Mouse (Mus musculus) splenic B cell, adult 2 months (primary cell): ENCODE data around the gene Spem2.
"Not testable (repeated sequence)": the region's sequence is repeated elsewhere in the genome, so short reads cannot be mapped to it uniquely, and the experiment has no call there.

Experiments used
- DNase-seq: peaks from one replicate; pipeline ENCODE4 v3.0.0-alpha.2; 2011; ENCODE audit warnings: low read depth, low spot score
- H3K27me3 ChIP-seq: 2 replicates; pipeline ENCODE4 v1.6.1; 2012; ENCODE audit warnings: mild to moderate bottlenecking, low read length, moderate library complexity, mixed read lengths; ENCODE audit not compliant: control insufficient read depth, poor library complexity, insufficient read depth, severe bottlenecking
- H3K36me3 ChIP-seq: 2 replicates; pipeline ENCODE4 v1.6.1; 2012; ENCODE audit warnings: mild to moderate bottlenecking, low read length, moderate library complexity, mixed read lengths; ENCODE audit not compliant: control insufficient read depth, poor library complexity, insufficient read depth, severe bottlenecking

The Spem2 gene

DNA sequence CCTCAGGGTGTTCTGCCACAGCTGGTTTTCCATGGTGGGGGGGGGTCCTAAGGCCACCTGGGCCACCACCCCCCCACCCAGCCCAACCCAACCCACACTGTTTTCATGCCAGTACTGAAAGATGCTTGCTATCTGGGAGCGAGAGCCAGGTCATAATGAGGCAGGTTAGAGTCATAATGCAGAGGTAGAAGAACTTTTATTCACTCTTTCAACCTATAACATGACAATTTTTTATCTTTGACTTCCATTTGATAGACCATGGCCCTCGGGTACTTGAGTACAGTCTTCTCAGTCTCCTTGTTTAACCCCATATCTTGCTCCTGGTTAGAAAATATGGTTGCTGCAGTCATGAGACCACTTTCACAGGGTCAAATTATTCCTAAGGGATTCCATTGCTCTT, at the start of gene Spem2:
Gene Spem2, minus strand, starts transcription at position 101 of the 400 bp plus-strand sequence.
- no peak for DNase-seq
- H3K36me3 ChIP-seq, result no peaks in the 10 kb centered on the region

DNA sequence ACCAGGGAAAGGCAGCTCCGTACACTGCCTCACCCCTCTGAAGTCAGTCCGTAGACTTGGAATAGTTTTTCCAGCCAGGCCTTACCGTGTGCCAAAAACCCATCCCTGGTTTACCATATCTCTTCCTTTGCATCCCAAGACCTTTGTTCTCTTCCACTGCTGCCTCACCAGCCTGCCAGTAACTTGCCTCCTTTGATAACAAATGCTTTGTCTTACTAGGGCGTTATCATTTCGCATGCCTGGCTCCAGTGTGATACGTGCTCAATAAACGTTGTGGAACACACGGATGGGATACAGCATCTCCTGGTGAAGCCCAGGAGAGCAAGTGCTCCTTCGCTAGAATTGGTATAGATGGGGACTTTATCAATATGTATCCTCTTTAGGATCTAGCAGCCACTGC, 49.1 kb upstream of the Spem2 start:
- DNase-seq, result no peak
- H3K27me3 ChIP-seq, result no peaks in the 10 kb centered on the region
- H3K36me3 ChIP-seq, result no peaks in the 10 kb centered on the region

More for the DNA sequence above, at the start of gene Spem2:
- no peaks in the 10 kb centered on the region for H3K27me3 ChIP-seq

DNA sequence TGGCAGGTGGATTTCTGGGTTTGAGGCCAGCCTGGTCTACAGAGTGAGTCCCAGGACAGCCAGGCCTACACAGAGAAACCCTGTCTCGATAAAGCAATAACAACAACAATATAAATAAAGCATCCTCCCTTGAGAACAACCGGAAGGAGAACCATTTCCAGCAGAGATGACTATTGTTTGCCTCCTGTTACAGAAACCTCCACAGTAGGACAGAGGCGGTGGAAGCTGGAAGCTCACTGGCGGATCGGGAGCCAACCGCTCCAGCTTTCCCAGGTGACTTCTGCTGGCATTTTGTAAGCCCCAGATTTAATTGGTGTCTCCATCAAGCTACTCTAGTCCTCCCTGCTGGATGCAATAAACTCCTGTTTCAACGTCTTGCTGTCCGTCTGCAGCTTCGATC, 47.3 kb upstream of the Spem2 start:
- Histone ChIP-seq H3K27me3 (no peaks in the 10 kb centered on the region), H3K36me3 (no peaks in the 10 kb centered on the region)
- no peak for DNase-seq

DNA sequence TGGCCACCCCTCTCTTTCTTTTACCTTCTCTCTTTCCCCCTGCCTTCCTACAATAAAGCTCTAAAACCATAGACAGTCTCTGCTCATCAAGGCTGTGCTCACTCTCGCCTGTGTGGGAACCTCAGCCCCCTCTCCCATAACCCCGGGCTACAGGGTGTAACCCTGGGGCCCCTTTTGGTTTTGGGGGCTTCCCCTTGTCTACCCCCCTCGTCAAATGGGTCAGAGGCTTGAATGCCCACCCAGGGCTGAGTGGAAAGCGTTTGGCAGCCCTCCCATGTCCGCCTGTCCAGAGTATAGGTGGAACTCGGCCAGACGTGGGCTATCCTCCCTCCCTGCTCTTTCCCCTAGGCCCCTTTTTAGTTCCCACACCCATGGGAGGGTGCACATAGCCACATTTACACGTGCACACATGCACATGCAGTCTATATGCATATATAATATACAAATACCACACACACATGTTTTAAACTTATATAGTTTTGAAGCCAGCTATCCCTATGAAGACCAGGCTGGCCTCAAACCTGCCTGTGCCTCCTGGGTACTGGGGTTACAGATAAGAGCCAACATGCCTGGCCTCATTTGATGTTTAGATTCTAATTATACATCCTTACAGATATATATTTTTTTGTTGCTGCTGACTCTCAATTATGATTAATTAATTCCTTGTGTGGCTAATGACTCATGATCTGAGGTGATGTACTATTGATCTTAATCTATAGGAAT, 46.0 kb upstream of the Spem2 start:
- Histone ChIP-seq H3K27me3 (no peaks in the 10 kb centered on the region), H3K36me3 (no peaks in the 10 kb centered on the region)
- DNase-seq, result no peak

DNA sequence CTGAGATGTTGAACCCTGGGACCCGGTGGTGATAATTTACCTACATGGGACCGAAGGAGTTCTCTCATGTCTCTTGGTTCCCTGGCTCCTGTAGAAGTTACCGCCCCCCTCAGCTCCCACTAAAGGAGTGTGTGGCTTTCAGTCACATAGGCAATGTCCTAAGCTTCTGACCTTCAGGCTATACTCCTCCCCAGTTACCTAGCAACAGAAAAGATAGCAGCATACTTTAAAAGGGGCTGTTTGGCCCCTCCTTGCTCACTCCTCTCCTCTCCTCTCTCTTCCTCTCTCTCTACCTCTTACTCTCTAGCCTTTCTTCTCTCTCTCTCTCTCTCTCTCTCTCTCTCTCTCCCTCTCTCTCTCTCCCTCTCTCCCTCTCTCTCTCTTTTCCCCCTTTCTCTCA, 45.5 kb upstream of the Spem2 start:
- not testable (repeated sequence) for DNase-seq, H3K36me3 ChIP-seq, H3K27me3 ChIP-seq

DNA sequence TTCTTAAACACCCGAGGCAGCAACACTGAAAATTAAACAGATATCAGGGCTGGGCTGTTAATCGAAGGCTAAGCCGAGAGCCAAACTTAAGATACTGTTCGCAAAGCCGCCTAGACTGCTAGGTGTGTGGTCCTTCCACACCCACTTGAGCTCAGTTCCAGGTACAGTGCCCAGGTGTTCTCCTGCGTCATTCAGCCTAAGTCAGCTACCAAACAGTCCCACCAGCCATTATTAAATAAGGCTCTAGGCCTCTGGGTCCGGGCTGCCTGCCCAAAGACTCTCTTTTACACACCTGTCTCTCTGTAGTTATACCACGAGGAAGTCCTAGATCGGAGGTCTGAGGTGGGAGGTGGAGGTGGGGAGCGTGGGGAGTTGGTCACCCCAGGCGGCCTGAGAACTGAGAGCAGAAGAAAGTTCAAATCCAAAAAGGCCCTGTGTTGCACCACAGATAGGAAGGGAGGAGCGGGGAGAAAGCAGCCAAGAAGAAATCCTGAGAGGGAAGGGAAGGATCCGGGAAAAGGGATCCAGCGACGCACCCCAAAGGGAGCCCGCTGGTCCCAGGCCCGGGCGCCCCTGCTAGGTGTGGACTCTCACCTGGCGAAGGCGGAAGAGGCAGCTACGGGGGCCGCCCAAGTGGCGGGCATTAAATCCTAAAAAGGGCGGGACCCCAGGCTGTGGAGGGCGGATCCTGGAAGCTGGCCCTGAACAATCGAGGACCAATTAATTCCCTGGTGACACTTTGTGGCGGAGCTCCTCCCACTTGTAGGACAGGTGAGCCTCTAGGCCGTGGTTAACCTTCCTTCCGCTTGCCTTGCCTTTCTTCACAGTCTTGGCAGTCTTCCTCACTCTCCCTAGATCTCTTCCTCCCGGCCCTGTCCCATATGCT, 40.1 kb upstream of the Spem2 start, which contains the start of gene Tnk1:
Gene Tnk1, minus strand, starts transcription at position 618 of the 886 bp plus-strand sequence.
- DNase-seq, result no peak
- Histone ChIP-seq H3K36me3 (no peaks in the 10 kb centered on the region), H3K27me3 (no peaks in the 10 kb centered on the region)

DNA sequence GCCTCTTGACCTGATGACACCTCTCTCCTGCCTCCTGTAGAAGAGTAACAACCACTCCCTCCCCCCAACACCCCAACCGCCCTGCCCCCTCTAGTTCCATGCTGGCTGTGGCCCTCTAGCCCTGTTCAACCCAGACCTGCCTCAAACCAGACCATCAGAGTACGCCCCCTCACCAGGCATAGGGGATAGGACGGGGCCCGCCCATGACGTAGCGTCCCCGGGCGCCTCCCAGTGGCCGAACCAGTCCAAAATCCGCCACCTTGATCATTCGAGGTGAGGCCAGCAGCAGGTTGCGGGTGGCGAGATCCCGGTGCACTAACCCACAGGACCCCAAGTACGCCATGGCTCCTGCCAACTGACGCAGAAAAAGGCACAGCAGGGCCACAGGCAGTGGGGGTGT, 37.1 kb upstream of the Spem2 start:
- no peaks in the 10 kb centered on the region for H3K27me3 ChIP-seq
- peak; percentile 71 for DNase-seq
- no peaks in the 10 kb centered on the region for H3K36me3 ChIP-seq

DNA sequence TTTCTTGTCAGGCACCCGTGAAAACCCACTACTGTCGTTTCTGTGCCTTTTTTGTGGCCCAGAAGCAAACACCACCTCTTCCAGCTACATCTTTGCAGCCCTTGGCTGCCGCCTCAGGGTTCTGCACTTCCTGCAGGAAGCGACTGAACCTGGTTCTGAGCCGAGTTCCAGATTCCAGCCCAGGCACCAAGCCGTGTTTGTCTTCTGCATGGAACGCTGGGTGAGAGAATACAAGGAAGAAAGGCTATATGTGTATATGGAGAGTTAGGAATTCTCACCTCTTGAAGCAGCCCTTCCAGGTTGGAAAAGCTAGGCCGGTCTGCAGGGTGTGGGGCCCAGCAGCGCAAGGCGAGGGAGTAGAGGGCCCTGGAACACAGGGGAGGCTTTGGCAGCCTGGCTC, 36.4 kb upstream of the Spem2 start:
- no peak for DNase-seq
- Histone ChIP-seq H3K27me3 (no peaks in the 10 kb centered on the region), H3K36me3 (no peaks in the 10 kb centered on the region)

DNA sequence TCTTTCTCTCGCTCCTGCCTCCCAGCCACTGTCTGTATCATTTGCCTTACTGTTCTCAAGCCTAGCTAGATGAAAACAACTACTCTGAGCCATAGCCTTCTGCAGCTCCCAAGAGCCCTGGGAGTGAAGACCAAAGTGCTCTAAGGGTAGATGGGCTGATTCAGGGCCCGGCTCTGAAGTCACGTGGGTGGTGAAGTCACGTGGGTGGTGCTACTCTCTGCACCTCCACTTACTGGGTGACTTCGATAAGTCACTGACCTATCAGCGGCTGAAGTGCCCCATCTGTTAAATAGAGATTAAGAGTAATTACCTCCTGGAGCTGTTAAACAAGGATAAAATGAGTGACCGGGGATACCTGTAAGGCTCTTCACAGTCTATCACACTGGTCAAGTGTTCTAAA, 35.7 kb upstream of the Spem2 start:
- Histone ChIP-seq H3K27me3 (no peaks in the 10 kb centered on the region), H3K36me3 (no peaks in the 10 kb centered on the region)
- no peak for DNase-seq

DNA sequence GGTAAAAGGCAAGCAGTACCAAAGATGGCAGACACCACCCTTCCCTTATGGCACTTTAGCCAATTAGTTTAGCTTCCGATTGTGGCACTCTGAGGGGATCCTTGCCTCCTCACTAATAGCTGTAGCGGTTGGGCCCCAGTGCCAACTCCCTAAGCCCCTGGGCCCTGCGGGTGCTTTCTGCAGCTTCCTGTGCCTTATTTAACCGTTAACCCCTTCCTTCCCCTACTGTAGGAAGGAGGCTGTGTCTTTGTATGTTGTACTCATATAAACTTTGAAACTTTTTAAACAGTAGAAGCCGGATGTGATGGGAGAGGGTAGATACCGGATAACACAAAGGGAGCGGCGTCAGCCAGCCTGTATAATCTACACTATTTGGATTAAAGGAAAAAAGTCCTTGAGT, 32.5 kb upstream of the Spem2 start:
- no peak for DNase-seq

DNA sequence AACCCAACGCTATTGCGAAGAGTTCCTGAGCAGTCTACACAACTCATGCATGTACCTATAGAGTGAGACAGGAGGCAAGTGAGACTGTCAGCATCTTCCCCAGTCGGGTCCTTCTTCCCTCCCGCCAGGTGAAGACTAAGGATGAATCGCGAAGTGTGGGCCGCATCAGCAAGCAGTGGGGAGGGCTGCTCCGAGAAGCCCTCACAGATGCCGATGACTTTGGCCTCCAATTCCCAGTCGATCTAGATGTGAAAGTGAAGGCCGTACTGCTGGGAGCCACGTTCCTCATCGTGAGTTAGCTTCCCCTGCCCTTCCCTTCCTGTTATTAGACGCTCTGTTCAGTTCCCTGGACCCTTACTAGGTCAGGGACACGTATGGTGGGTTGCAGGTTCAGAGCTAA, 31.6 kb upstream of the Spem2 start:
- Histone ChIP-seq H3K27me3 (no peaks in the 10 kb centered on the region), H3K36me3 (no peaks in the 10 kb centered on the region)
- no peak for DNase-seq

More for the DNA sequence above, 32.5 kb upstream of the Spem2 start:
- H3K27me3 ChIP-seq, result no peaks in the 10 kb centered on the region
- H3K36me3 ChIP-seq, result no peaks in the 10 kb centered on the region

DNA sequence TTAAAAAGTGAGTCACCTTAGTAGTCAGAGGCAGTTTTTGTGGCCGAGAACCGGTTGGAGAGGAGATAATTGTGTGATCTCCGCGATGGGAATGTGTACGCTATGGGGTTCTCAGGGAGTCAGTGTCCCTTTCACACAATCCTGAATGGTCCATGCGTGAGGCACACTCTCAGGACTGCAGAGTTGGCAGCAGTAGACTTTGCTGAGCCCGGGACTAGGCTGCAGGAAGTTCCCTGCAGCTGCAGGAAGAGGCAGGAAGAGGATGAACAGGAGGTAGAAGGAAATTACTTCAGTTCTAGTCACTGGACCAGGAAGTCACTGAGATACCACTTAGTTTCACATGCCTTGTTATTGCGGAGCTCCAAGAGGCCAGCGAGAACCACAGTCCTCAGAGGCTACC, 30.9 kb upstream of the Spem2 start:
- H3K36me3 ChIP-seq, result no peaks in the 10 kb centered on the region
- no peak for DNase-seq
- no peaks in the 10 kb centered on the region for H3K27me3 ChIP-seq

DNA sequence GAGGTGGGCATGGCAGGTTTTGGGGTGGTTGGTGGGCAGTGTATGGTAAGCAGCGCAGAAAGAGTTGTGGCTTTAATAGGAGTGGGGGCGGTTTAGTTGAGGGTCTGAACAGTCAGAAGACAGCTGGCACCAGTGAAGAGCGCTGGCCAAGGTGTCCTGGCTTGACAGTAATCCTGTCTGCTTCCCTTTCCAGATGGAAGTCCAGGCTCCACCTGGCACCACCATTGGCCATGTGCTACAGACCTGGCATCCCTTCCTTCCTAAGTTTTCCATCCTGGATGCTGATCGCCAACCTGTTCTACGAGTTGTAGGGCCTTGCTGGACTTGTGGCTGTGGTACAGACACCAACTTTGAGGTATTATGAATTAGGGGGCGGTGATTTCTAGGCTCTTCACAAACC, 29.8 kb upstream of the Spem2 start:
- Histone ChIP-seq H3K27me3 (no peaks in the 10 kb centered on the region), H3K36me3 (no peaks in the 10 kb centered on the region)
- no peak for DNase-seq

DNA sequence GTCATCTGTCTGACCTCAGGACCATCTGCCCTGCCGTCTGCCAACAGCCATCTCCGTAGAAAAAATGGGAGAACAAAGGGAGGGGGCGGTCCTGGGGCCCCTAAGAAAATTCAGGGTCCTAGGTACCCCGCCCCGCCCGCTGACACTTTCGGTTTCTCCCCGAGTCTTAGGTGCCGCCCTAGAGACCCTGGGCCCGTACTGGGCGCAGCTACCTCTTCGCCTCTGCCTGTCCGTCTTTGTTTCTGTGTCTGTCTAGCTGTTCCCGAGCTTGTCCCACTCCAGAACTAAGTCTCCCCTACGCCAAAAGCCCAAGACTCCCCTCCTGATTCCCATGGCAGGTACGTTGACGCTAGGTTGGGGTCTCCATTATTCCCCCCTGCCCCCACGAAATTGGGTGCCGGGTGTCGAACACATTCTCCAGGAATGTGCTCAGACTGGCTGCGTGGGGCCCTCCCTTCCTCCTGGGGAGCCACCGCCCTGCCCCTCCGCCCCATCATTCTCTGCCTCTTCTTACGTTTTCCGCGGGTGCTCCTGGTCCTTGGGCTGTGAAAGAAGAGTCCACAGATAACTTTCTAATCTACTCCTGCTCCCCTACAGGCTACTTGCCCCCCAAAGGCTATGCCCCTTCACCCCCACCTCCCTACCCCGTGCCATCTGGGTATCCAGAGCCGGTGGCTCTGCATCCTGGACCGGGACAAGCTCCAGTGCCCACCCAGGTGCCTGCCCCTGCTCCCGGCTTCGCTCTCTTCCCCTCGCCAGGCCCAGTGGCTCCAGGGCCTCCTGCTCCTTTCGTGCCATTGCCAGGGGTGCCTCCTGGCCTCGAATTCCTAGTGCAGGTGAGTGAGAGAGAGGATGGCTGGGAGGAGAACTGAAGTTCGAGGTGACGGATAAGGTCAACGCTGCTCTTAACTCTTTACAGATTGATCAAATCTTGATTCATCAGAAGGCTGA, 28.7 kb upstream of the Spem2 start:
- no peaks in the 10 kb centered on the region for H3K36me3 ChIP-seq
- no peak for DNase-seq

More for the DNA sequence above, 28.7 kb upstream of the Spem2 start:
- H3K27me3 ChIP-seq, result no peaks in the 10 kb centered on the region
